Mouse (Mus musculus): ENCODE data around the gene Otop2. TPM values are rescaled to one million over a fixed set of nuclear protein-coding genes. Genes with fewer than 3 reads are reported as not detected.

Gene Otop2
- polyA plus RNA-seq, 1 experiment from 2014 or later = not detected

DNA sequence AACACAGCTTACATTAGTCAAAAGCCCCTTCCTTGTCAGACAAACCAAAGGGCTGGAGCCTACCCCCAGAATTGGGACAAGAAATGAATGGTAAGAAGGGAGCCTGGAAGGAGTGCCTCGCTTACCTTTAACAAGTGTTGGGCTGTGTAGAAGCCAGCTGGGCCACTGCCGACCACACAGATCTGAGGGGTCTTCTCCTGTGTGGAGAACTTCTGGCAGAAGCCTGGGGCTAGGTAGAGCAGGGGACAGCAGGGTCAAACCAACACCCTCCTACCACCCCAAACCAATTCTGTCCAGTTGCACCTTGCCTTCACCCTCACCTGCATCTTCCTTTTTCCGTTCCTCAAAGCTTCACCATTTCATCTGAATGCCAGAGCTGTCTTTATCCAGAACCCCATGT, 31.0 kb upstream of the Otop2 start:
- no peak for DNase-seq (ENCODE audit: low spot score)

- peak; percentile 100 for DNase-seq (ENCODE audit: low spot score)
These were observed 30.0 kb upstream of the Otop2 start, which contains the start of gene Fdxr for GRCm38 (mm10) chr11:115276780-115277603. Fdxr (minus strand) TSS chr11:115277050.

DNA sequence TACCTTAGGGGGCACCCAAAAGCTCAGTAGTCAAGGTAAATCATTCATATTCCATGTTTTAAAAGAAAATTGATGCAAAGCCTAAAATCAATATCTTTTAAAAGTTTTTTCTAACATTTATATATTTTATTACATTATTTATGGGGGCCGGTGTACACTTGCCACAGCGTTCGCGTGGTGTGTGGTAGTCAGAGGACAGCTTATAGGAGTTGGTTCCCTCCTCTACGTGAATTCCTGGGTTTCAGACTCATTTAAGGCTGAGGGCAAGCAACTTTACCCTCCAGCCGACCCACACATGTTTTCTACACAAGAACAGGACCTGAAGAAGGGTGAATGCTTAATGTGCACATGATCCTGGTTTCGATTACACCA, 29.4 kb upstream of the Otop2 start:
- no peak for DNase-seq (ENCODE audit: low spot score)

GRCm38 (mm10) chr11:115278176-115278575, 28.8 kb upstream of the Otop2 start:
- DNase-seq (ENCODE audit: low spot score) = no peak

- no peak for DNase-seq (ENCODE audit: low spot score)
These were observed 27.2 kb upstream of the Otop2 start for GRCm38 (mm10) chr11:115279726-115280125.

DNA sequence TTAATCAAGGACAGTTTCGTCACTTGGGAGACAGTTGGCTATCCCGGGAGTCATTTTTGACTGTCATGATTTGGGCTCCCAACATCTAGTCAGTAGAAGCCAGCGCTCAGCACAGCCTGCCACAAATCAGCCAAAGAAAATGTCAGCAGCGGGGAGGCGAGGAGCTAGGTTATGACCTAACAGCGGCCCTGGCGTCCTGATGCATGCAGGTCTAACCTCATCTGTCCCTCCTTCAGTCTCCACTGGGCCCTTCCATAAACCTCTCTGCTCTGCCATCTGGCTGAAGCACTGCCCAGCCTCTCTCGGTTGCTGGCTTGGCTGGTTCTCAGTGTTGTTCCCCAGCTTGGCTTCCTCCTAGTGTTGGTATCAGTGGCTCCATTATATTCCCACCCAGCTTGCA, 24.7 kb upstream of the Otop2 start:
- DNase-seq (ENCODE audit: low spot score) = no peak

DNA sequence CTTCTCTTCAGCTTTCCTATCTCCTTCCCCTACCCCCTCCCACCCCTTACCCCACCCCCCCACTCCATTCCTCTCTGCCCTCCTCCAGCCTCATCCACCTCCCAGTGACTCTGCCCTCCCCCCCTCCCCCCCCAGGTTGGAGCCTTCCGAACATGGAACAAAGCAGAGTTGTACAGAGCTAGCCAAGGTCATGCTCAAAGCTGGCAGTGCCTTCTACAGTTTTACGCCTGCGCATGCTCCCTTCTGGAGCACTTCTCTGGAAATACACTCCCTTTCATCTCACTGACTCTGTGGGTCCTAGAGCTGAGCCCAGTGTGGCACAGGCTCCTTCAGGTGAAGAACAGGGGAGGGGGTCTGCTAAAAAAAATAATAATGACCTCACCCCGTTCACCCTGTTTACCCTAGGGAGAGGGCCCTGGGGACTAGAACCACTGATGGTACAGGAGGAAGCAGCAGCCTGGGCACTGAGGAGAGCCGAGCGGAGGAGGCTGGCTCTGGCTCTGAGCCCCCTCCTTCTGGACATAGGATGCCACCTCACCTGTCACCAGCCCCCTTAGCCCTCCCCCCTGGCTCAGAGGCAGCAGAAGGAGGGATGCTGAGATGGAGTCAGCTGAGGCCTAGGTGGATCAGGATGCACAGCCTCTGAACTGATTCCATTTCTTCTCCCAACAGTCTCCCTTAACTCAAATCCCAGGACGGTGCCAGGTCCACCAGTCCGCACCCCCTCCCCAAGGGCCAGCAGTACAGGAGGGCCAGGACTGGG, 24.1 kb upstream of the Otop2 start:
- DNase-seq (ENCODE audit: low spot score) = no peak

- no peak for DNase-seq (ENCODE audit: low spot score)
These were observed 23.5 kb upstream of the Otop2 start for GRCm38 (mm10) chr11:115283486-115283765.

DNA sequence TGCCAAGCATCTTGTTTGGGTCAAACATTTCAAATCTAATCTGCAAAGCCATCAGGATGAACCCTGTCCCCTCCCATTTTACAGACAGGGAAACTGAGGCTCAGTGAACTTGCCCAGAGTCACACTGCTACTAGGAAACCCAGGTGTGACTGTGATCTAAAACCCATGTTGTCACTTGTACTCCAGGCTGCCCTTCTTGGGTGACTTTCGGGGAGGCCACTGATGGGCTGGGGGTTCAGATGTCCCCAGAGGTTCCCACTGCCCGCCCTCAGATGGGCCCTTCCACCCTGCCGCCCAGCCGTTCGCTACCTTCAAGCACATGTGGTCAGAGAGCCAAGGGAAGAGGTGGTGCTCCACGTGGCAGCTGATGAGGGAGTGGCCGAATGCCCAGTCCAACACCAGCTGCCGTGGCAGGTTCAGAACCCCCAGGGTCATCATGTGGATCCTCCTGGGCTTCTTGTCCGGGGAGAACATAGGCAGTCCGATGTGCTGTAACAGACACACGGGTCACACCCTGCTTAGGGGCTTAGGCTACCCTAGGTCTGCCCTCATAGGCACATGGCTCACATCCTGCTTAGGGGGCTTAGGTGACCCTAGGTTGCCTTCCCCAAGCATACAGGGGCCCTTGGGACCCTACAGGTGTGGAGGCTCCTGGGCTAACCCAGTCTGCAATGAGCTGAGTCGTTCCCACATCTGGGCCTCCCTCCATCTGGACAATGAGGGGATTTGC, 22.9 kb upstream of the Otop2 start:
- DNase-seq (ENCODE audit: low spot score) = no peak

- DNase-seq (ENCODE audit: low spot score) = no peak
These were observed 21.7 kb upstream of the Otop2 start for GRCm38 (mm10) chr11:115285282-115285681.

DNA sequence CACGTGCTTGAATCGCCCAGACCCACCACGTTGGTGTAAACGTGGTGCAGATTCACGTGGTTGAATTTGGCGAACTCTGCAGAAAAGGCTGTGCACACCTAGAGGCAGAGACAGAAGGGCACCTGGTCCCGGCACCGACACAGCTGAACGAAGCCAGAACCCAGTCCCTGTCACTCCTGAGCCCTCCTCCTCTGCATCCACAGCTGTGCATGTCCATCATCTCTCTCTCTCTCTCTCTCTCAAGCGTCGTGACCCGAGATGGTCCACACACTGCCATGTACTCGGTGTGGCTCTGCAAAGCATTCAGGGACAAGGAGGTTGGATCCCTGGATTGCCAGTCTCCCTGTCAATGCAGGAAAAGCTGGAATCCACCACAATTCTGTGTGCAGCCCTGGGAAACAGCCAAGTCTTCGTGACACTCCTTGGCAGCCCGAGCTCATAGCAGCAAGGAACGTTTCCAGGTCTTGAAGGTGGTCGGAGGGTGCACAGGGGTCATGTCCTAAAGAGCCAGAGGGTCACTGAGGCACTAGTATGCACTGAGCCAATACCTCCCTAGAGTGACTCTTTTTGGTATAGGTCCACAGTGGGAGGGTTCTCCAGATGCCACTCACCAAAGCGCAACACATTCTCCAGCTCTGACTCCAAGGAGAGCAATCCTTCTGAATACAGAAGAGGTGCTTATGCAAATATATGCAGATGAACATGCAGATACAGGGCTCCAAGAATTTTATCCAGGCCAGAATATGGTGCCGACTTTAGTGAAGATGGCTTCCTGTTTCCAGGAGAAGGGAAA, 20.6 kb upstream of the Otop2 start:
- DNase-seq (ENCODE audit: low spot score) = no peak

DNA sequence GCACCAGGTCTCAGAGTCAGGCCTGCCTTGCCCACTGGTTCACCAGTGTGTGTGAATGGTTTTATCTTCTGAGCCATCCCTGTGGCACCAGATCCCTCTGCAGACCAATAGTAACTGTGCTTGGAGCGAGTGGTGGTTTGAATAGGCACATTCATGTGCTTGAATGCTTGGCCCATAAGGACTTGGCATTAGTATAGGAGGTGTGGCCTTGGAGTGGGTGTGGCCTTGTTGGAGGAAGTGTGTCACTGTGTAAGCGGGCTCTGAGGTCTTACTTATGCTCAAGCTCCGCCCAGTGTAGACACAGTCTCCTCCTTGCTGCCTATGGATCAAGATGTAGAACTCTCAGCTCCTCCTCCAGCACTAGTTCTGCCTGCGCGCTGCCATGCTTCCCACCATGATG, 19.6 kb upstream of the Otop2 start:
- no peak for DNase-seq (ENCODE audit: low spot score)

DNA sequence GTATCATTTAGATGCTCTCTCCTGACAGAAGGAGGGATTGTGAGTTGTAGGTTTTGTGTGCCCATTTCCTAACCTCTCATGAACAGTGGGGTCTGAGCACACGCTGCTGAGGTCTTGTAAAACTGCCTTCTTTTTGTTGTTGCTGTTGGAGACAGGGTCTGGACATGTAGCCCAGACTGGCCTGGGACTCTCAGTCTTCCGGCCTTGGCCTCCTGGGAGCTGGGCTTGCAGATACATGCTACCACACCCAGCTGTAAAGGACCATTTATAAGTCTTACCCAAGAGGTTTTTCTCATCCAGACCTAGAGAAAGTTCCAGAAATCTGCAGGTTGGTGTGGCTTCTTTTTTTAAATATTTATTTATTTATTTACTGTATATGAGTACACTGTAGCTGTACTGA, 18.7 kb upstream of the Otop2 start:
- DNase-seq (ENCODE audit: low spot score) = no peak

DNA sequence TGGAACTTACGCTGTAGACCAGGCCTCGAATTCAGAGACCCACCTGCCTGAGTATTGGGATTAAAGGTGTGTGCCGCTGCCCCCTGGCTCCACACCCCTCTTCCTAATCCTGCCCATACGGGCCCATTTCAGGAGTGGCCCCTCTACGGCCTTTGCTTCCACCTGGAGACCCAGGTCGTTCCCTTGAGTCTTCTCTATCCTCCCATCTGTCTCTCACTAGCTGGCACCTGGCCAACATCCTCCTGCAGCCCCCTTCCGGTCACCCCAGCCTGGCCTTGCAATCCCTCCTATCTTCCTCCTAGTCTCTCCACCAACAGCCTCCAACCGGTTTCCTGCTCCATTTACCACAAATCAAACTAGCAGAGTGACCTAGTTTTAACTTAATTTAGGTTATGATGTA, 17.1 kb upstream of the Otop2 start:
- no peak for DNase-seq (ENCODE audit: low spot score)

- no peak for DNase-seq (ENCODE audit: low spot score)
These were observed 16.6 kb upstream of the Otop2 start for GRCm38 (mm10) chr11:115290314-115290713.

GRCm38 (mm10) chr11:115290919-115291318, 16.0 kb upstream of the Otop2 start:
- no peak for DNase-seq (ENCODE audit: low spot score)

- no peak for DNase-seq (ENCODE audit: low spot score)
These were observed 15.5 kb upstream of the Otop2 start for GRCm38 (mm10) chr11:115291503-115291902.

GRCm38 (mm10) chr11:115292631-115293375, 14.2 kb upstream of the Otop2 start:
- DNase-seq (ENCODE audit: low spot score) = no peak

DNA sequence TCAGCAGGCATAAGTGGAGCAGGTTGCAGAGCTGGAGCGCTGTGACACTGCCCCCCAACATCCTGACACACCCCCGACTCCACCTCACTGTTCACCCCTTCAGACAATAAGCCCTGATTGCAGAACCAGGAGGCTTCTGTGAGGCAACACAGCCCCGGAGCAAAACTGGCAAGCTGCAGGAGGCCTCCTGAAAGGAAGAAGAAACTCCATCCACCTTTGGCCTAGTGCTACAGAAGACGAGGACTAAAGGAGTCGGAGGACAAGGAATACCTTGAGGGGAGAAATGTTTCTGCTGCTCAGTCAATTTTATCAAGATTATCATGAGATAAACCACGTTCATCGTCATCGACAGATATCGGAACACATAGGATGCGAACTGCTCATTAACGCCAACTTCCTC, 11.0 kb upstream of the Otop2 start:
- DNase-seq (ENCODE audit: low spot score) = no peak

GRCm38 (mm10) chr11:115296471-115297210, 10.3 kb upstream of the Otop2 start:
- DNase-seq (ENCODE audit: low spot score) = no peak
